Mouse (Mus musculus): ENCODE results near the gene Wfdc12. TPM values are rescaled to one million over a fixed set of nuclear protein-coding genes. Genes with fewer than 3 reads are reported as not detected.
A peak's percentile ranks its signal among the peaks of the same experiment; 100 is the strongest.

Gene Wfdc12
- polyA plus RNA-seq, 1 experiment = not detected

DNA sequence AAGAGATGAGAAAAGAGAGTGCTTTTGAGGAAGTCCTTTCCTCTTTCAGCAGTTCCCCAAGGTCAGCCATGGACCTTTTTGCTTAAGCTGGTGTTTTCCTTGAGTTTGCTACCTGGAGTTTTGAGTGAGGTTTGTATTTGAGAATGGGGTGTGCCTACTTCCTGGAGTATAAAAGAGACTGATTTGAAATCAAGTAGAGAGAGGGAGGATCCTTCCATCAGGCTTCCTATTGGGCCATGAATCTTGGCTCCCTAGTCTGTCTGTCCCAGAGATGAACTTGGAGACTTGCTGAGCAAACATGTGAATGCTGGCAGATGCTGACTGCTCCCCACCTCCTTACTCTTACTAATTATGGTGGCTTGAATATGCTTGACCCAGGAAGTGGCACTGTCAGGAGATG is 1.9 kb upstream of the Wfdc12 start:
- Histone ChIP-seq H3K4me3 (ENCODE audit: extremely low read depth, insufficient read depth, insufficient read length) (no peak overlapping the region), H3K27me3 (ENCODE audit: control insufficient read depth, insufficient read depth, low read length) (no peaks in the 10 kb centered on the region), H3K36me3 (ENCODE audit: control insufficient read depth, insufficient read depth, low read length) (no peaks in the 10 kb centered on the region), H3K4me1 (ENCODE audit: control insufficient read depth, insufficient read depth, insufficient read length) (no peaks in the 10 kb centered on the region), H3K27ac (ENCODE audit: insufficient read depth, low read length) (no peak overlapping the region)
- no peak for DNase-seq (ENCODE audit: low read depth in 1 of 2, low spot score in 2 of 2)
- no peak for TF ChIP-seq CTCF (IDR thresholded peaks at IDR 0.05; ENCODE audit: extremely low read depth, insufficient read depth, insufficient read length, insufficient replicate concordance)
- no peak for TF ChIP-seq POLR2A (IDR thresholded peaks at IDR 0.05; ENCODE audit: low read depth, low read length)

DNA sequence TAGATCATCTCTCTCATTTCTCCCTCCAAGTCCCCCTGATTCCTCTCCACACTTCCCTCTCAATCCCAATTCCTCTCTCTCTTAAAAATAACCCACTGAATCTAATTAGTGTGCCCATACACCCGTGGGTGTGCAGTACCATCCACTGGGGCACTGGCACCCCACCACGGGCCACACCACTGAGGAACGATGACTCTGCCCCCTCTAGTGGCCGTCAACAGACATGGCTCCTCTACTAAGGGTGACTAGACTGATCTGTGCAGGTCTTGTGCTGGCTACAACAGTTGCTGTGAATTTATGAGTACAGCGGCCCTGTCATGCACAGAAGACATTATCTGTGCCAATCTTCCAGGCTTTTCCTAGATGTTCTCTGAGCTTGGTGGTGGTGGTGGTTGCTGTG is 1.7 kb downstream of the Wfdc12 start:
- 20% methylated on average over 5 of the region's 5 CpGs for WGBS
- H3K27me3 ChIP-seq (ENCODE audit: control insufficient read depth, insufficient read depth, low read length) = no peaks in the 10 kb centered on the region
- peaks cover 5% of the 10 kb centered on the region; the same call in 1 of the 2 replicates for H3K4me1 ChIP-seq (ENCODE audit: control insufficient read depth, insufficient read depth, insufficient read length)
- H3K4me3 ChIP-seq (ENCODE audit: extremely low read depth, insufficient read depth, insufficient read length) = no peak overlapping the region
- no peak overlapping the region for H3K27ac ChIP-seq (ENCODE audit: insufficient read depth, low read length)
- no peak for TF ChIP-seq POLR2A (IDR thresholded peaks at IDR 0.05; ENCODE audit: low read depth, low read length)
- TF ChIP-seq CTCF (IDR thresholded peaks at IDR 0.05; ENCODE audit: extremely low read depth, insufficient read depth, insufficient read length, insufficient replicate concordance) = peak; percentile 57; the same call in 1 of the 2 replicates
- no peaks in the 10 kb centered on the region for H3K36me3 ChIP-seq (ENCODE audit: control insufficient read depth, insufficient read depth, low read length)
- no peak for DNase-seq (ENCODE audit: low read depth in 1 of 2, low spot score in 2 of 2)

DNA sequence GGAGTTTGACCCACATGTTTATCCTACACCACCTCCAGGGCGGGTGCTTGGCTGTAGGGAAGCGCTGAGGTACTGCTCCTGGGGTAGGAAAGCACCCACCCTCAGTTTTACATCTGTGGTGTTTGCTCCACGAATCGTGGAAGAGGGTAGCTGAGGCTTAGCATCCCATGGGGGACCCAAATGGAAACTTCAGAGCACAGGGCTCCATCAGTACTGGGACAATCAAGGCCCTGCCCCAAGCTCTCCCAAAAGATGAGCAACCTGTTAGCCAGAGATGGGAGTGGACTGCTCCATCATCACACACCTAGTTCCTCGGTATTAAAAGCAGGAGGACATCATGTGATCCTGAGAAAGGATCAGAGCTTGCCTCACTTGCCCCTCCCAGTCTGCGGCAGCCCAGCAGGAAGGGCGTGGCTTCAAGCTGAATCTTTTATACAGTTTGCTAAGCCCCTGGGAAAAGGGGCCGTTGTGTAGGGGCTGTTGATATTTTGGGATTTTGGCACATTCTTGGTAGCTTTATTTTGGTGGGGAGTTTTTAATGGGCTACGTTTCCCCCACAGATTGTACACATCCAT is 6.2 kb downstream of the Wfdc12 start:
- no peak overlapping the region for H3K4me3 ChIP-seq (ENCODE audit: extremely low read depth, insufficient read depth, insufficient read length)
- no peak overlapping the region for H3K27ac ChIP-seq (ENCODE audit: insufficient read depth, low read length)
- WGBS = 35% methylated on average over 9 of the region's 9 CpGs
- TF ChIP-seq POLR2A (IDR thresholded peaks at IDR 0.05; ENCODE audit: low read depth, low read length) (no peak), CTCF (IDR thresholded peaks at IDR 0.05; ENCODE audit: extremely low read depth, insufficient read depth, insufficient read length, insufficient replicate concordance) (no peak)
- H3K4me1 ChIP-seq (ENCODE audit: control insufficient read depth, insufficient read depth, insufficient read length) = peaks cover 5% of the 10 kb centered on the region; the same call in 1 of the 2 replicates
- no peak for DNase-seq (ENCODE audit: low read depth in 1 of 2, low spot score in 2 of 2)
- H3K36me3 ChIP-seq (ENCODE audit: control insufficient read depth, insufficient read depth, low read length) = no peaks in the 10 kb centered on the region
- H3K27me3 ChIP-seq (ENCODE audit: control insufficient read depth, insufficient read depth, low read length) = no peaks in the 10 kb centered on the region

DNA sequence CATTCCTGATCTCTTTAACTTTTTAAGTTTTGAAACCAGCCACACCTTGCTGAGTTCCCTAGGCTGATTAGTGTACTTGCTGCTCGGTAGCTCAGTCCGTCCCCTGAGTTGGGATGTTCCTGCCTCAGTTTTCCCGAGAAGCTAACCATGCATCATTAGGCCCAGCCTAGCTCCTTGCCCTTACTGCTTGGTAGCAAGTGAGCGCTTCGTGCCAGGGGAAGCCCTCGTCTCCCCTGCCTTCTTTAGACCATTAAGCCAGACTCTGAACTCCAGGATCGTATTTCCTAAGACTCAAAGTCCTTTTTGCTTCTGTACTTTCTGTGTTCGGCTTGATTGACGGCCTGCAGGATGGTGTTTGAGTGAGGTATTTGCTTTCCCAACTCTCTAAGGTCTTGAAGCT is 7.1 kb downstream of the Wfdc12 start:
- DNase-seq (ENCODE audit: low read depth in 1 of 2, low spot score in 2 of 2) = no peak
- no peak for TF ChIP-seq CTCF (IDR thresholded peaks at IDR 0.05; ENCODE audit: extremely low read depth, insufficient read depth, insufficient read length, insufficient replicate concordance)
- TF ChIP-seq POLR2A (IDR thresholded peaks at IDR 0.05; ENCODE audit: low read depth, low read length) = no peak
- Histone ChIP-seq H3K36me3 (ENCODE audit: control insufficient read depth, insufficient read depth, low read length) (no peaks in the 10 kb centered on the region), H3K27me3 (ENCODE audit: control insufficient read depth, insufficient read depth, low read length) (no peaks in the 10 kb centered on the region), H3K4me3 (ENCODE audit: extremely low read depth, insufficient read depth, insufficient read length) (no peak overlapping the region), H3K27ac (ENCODE audit: insufficient read depth, low read length) (no peak overlapping the region), H3K4me1 (ENCODE audit: control insufficient read depth, insufficient read depth, insufficient read length) (peaks cover 5% of the 10 kb centered on the region; the same call in 1 of the 2 replicates)
- 91% methylated on average over 9 of the region's 9 CpGs for WGBS

DNA sequence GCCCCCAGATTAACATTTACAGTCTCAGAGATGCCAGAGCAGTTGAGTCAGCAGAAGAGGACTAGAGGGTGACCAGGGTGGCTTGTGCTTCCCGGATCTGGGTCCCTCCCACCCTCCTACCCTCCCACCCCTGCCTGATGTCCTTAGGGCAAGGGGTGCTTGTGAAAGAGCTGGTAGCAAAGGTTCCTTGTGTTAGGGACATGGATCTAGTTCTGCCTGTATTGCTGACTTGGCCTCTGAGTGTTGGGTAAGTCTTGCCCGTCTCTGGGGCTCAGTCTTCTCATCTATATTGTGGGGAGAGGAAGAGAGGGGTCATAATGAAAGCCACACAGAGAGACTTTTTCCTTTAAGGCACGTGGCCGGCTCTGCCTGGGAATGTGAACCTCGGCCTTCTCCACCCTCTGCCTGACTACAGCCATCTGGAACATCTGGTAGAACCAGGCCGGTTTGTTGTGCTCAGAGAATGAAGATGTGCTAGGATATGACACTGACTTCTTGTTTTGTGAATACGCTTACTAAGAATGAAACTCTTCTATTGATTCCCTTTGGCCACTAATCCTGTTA is 7.6 kb downstream of the Wfdc12 start, which contains the start of gene Wfdc5:
TSS of gene Wfdc5 (minus strand) at position 51 of the 564 bp plus-strand sequence.
- Histone ChIP-seq H3K4me1 (ENCODE audit: control insufficient read depth, insufficient read depth, insufficient read length) (peaks cover 5% of the 10 kb centered on the region; the same call in 1 of the 2 replicates), H3K27ac (ENCODE audit: insufficient read depth, low read length) (no peak within 1 kb of the TSS), H3K36me3 (ENCODE audit: control insufficient read depth, insufficient read depth, low read length) (no peaks in the 10 kb centered on the region), H3K4me3 (ENCODE audit: extremely low read depth, insufficient read depth, insufficient read length) (no peak within 1 kb of the TSS), H3K27me3 (ENCODE audit: control insufficient read depth, insufficient read depth, low read length) (no peaks in the 10 kb centered on the region)
- TF ChIP-seq CTCF (IDR thresholded peaks at IDR 0.05; ENCODE audit: extremely low read depth, insufficient read depth, insufficient read length, insufficient replicate concordance) = no peak
- DNase-seq (ENCODE audit: low read depth in 1 of 2, low spot score in 2 of 2) = no peak
- 83% methylated on average over 7 of the region's 7 CpGs for WGBS

DNA sequence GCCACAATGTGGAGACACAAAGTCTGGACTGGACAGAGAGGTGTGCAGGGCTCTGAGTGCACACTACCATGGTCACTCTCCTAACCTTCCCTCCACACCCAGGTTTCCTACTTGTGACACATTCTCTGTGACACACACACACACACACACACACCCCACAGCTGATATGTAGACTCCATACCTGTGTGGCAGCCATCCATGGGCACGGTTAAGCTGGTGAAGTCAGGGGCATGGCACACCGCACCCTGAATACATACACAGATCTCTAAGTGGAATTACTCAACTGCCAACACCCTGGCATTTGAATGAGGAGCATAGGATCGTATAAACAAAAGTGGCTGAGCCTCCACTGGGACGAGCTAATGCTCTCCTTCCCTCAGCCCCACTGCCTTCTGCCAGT is 9.6 kb downstream of the Wfdc12 start:
- TF ChIP-seq POLR2A (IDR thresholded peaks at IDR 0.05; ENCODE audit: low read depth, low read length) = no peak
- no peak for TF ChIP-seq CTCF (IDR thresholded peaks at IDR 0.05; ENCODE audit: extremely low read depth, insufficient read depth, insufficient read length, insufficient replicate concordance)
- Histone ChIP-seq H3K4me1 (ENCODE audit: control insufficient read depth, insufficient read depth, insufficient read length) (peaks cover 5% of the 10 kb centered on the region; the same call in 1 of the 2 replicates), H3K36me3 (ENCODE audit: control insufficient read depth, insufficient read depth, low read length) (no peaks in the 10 kb centered on the region), H3K27me3 (ENCODE audit: control insufficient read depth, insufficient read depth, low read length) (no peaks in the 10 kb centered on the region), H3K4me3 (ENCODE audit: extremely low read depth, insufficient read depth, insufficient read length) (no peak overlapping the region), H3K27ac (ENCODE audit: insufficient read depth, low read length) (no peak overlapping the region)
- DNase-seq (ENCODE audit: low read depth in 1 of 2, low spot score in 2 of 2) = no peak
- 91% methylated on average over 4 of the region's 4 CpGs for WGBS

DNA sequence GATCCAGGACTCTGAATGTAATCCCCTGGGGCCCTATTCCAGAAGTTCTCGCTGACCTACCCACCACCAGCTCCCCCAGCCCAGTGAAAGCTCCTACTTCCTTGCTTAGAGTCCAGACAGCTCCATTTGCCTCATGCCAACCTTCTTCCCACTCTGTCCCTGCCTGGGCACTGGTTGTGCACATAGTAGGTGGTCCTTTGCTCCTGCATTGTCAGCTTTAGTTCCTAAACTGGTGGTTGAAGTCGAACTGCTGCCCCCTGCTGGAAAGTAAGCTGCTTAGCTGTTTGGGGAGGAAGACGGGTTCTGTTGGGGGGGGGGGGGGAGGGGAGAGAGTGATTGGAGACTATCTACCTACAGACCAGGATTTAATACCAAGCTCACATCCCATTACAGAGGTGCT is 10.3 kb downstream of the Wfdc12 start:
- TF ChIP-seq POLR2A (IDR thresholded peaks at IDR 0.05; ENCODE audit: low read depth, low read length) = no peak
- TF ChIP-seq CTCF (IDR thresholded peaks at IDR 0.05; ENCODE audit: extremely low read depth, insufficient read depth, insufficient read length, insufficient replicate concordance) = peak; percentile 23; the same call in 1 of the 2 replicates
- no peak overlapping the region for H3K4me3 ChIP-seq (ENCODE audit: extremely low read depth, insufficient read depth, insufficient read length)
- H3K27ac ChIP-seq (ENCODE audit: insufficient read depth, low read length) = no peak overlapping the region
- peak; percentile 27 to 32 for DNase-seq (ENCODE audit: low read depth in 1 of 2, low spot score in 2 of 2)
- WGBS = 33% methylated on average over 3 of the region's 3 CpGs
- H3K27me3 ChIP-seq (ENCODE audit: control insufficient read depth, insufficient read depth, low read length) = no peaks in the 10 kb centered on the region
- H3K36me3 ChIP-seq (ENCODE audit: control insufficient read depth, insufficient read depth, low read length) = no peaks in the 10 kb centered on the region
- H3K4me1 ChIP-seq (ENCODE audit: control insufficient read depth, insufficient read depth, insufficient read length) = peaks cover 5% of the 10 kb centered on the region; the same call in 1 of the 2 replicates

All from spleen, adult 2 months (tissue).